Mouse (Mus musculus) olfactory bulb, adult 2 months (tissue): Measurements from ENCODE around the gene Dnajc19.

ENCODE experiments used
- CTCF ChIP-seq: fragments of 200-500 bp; IDR thresholded peaks from 2 replicates; pipeline ENCODE4 v1.5.1; 2012; ENCODE audit warnings: low read depth, mild to moderate bottlenecking, low read length, moderate library complexity; ENCODE audit not compliant: insufficient read depth
- POLR2A ChIP-seq: fragments of 200-500 bp; IDR thresholded peaks from 2 replicates; pipeline ENCODE4 v1.6.1; 2012; ENCODE audit warnings: mild to moderate bottlenecking, low read depth, low read length, moderate library complexity; ENCODE audit not compliant: insufficient read depth

- no peak for TF ChIP-seq CTCF
- no peak for TF ChIP-seq POLR2A
Observed at GRCm38 (mm10) chr3:34115806-34116205, 34.7 kb upstream of the Dnajc19 start.
